Mouse (Mus musculus) olfactory bulb, adult 2 months (tissue): ENCODE results near the gene Isx.

Source experiments
- CTCF ChIP-seq: fragments of 200-500 bp; IDR thresholded peaks from 2 replicates; pipeline ENCODE4 v1.5.1; 2012; ENCODE audit warnings: low read depth, mild to moderate bottlenecking, low read length, moderate library complexity; ENCODE audit not compliant: insufficient read depth
- POLR2A ChIP-seq: fragments of 200-500 bp; IDR thresholded peaks from 2 replicates; pipeline ENCODE4 v1.6.1; 2012; ENCODE audit warnings: mild to moderate bottlenecking, low read depth, low read length, moderate library complexity; ENCODE audit not compliant: insufficient read depth

DNA sequence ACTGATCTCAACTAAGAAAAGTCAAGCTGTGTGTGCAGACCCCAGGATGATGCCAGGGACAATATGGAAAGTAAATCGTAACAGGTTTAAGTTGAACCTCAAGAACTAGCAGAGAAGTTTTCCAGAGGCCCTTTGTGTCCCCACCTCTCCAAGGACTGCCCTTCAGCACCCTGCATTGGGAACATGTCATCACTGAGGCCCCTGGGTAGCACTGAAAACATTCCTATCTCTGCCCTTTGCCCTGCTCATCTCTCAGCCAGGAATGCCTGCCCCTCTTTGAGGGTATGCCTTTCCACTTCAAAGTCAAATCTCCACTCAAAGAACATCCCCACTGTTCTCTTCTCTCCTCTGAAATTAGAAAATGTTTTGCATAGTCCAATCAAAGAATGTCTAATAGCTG is 23.3 kb downstream of the Isx start:
- TF ChIP-seq CTCF (no peak), POLR2A (no peak)
